Mouse (Mus musculus): Measurements from ENCODE around the gene Scg3. TPM values are rescaled to one million over a fixed set of nuclear protein-coding genes. Genes with fewer than 3 reads are reported as not detected.

Gene Scg3
- 10 to 100 TPM; 22.3 to 23.3 TPM for total RNA-seq (2021)
- long read RNA-seq, experiment 1, transcript Scg3-202 (12 exons, 2,152 nt), result major isoform, 18 of 35 reads
- long read RNA-seq, experiment 1, transcript Scg3-201 (12 exons, 2,384 nt), result minor isoform, 10 of 35 reads
- long read RNA-seq, experiment 1, partial matches to known transcripts, result 4 of 35 reads
- long read RNA-seq, experiment 1, other reads (novel, unspliced or antisense), result 3 of 35 reads
- long read RNA-seq, experiment 2, transcript Scg3-202 (12 exons, 2,152 nt), result major isoform, 11 of 15 reads
- long read RNA-seq, experiment 2, partial matches to known transcripts, result 0 of 15 reads
- long read RNA-seq, experiment 2, other reads (novel, unspliced or antisense), result 1 of 15 reads

GRCm38 (mm10) chr9:75683426-75684191 is at the start of gene Scg3:
Gene Scg3 (minus strand): TSS chr9:75684056.
- DNase-seq, result peak; percentile 87

- DNase-seq, result peak; percentile 75
Observed at GRCm38 (mm10) chr9:75719952-75720687, 36.3 kb upstream of the Scg3 start.

GRCm38 (mm10) chr9:75719481-75719880 is 35.6 kb upstream of the Scg3 start:
- DNase-seq, result no peak

- no peak for DNase-seq
Observed at GRCm38 (mm10) chr9:75684772-75685171, 916 bp upstream of the Scg3 start.

GRCm38 (mm10) chr9:75684292-75684691 is 436 bp upstream of the Scg3 start:
- DNase-seq, result no peak

GRCm38 (mm10) chr9:75680606-75681005 is 3.2 kb downstream of the Scg3 start:
- no peak for DNase-seq

GRCm38 (mm10) chr9:75679629-75680028 is 4.2 kb downstream of the Scg3 start:
- no peak for DNase-seq

- no peak for DNase-seq
Observed at GRCm38 (mm10) chr9:75678341-75678740, 5.5 kb downstream of the Scg3 start.

GRCm38 (mm10) chr9:75676226-75676625 is 7.6 kb downstream of the Scg3 start:
- DNase-seq, result no peak

- no peak for DNase-seq
Observed at GRCm38 (mm10) chr9:75672769-75673168, 11.1 kb downstream of the Scg3 start.

GRCm38 (mm10) chr9:75666612-75667011 is 17.2 kb downstream of the Scg3 start:
- peak; percentile 23 for DNase-seq

- DNase-seq, result no peak
Observed at GRCm38 (mm10) chr9:75665364-75665763, 18.5 kb downstream of the Scg3 start.

GRCm38 (mm10) chr9:75660917-75661316 is 22.9 kb downstream of the Scg3 start:
- no peak for DNase-seq

GRCm38 (mm10) chr9:75656456-75656855 is 27.4 kb downstream of the Scg3 start:
- peak; percentile 26 for DNase-seq

GRCm38 (mm10) chr9:75653981-75654911 is 29.6 kb downstream of the Scg3 start:
- DNase-seq, result peak; percentile 40

GRCm38 (mm10) chr9:75645405-75645804 is 38.5 kb downstream of the Scg3 start:
- DNase-seq, result no peak

GRCm38 (mm10) chr9:75634226-75634625 is 49.6 kb downstream of the Scg3 start:
- DNase-seq, result no peak

GRCm38 (mm10) chr9:75633603-75634002 is 50.3 kb downstream of the Scg3 start:
- no peak for DNase-seq

GRCm38 (mm10) chr9:75632902-75633301 is 51.0 kb downstream of the Scg3 start:
- peak; percentile 25 for DNase-seq

GRCm38 (mm10) chr9:75632111-75632510 is 51.7 kb downstream of the Scg3 start:
- DNase-seq, result no peak

GRCm38 (mm10) chr9:75630823-75631454 is 52.9 kb downstream of the Scg3 start:
- no peak for DNase-seq
